Mouse (Mus musculus) ES-E14 (cell line): ENCODE results near the gene Mpo.

Source experiments
- CHD2 ChIP-seq: IDR thresholded peaks from 2 replicates; pipeline ENCODE4 v1.6.1; 2014; ENCODE audit warnings: mild to moderate bottlenecking, low read depth, low read length, inconsistent platforms
- HCFC1 ChIP-seq: IDR thresholded peaks from 2 replicates; pipeline ENCODE4 v1.6.1; 2012; ENCODE audit warnings: low read length, inconsistent platforms, borderline replicate concordance; ENCODE audit not compliant: insufficient read depth

- no peak for TF ChIP-seq CHD2
- no peak for TF ChIP-seq HCFC1
Observed at GRCm38 (mm10) chr11:87753255-87753654, 40.1 kb upstream of the Mpo start.
